Mouse (Mus musculus) liver, postnatal 0 days (tissue): ENCODE data around the gene Disp2.

Source experiments
- CTCF ChIP-seq: sonication (generic); IDR thresholded peaks from 2 replicates; pipeline ENCODE4 v1.5.1; 2016; ENCODE audit warnings: antibody characterized with exemption, low read depth
- EP300 ChIP-seq: IDR thresholded peaks from 2 replicates; pipeline ENCODE4 v1.6.1; 2016; ENCODE audit warnings: antibody characterized with exemption, low read depth, mild to moderate bottlenecking

DNA sequence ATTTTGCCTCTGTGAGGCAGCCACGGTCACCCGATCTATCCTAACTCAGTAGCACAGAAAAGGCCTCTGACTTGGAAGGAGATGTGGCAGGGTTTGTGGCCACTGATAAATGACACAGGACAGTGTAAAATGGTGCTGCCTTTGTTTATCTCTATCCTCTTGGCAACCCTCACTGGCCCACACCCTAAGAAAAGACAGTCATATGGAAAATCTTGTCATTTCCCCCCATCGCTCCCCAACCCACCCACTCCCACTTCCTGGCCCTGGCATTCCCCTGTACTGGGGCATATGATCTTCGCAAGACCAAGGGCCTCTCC lies 26.8 kb upstream of the Disp2 start:
- TF ChIP-seq EP300 (no peak), CTCF (no peak)
